Mouse (Mus musculus): ENCODE measurements around the gene Mmp20.

DNA sequence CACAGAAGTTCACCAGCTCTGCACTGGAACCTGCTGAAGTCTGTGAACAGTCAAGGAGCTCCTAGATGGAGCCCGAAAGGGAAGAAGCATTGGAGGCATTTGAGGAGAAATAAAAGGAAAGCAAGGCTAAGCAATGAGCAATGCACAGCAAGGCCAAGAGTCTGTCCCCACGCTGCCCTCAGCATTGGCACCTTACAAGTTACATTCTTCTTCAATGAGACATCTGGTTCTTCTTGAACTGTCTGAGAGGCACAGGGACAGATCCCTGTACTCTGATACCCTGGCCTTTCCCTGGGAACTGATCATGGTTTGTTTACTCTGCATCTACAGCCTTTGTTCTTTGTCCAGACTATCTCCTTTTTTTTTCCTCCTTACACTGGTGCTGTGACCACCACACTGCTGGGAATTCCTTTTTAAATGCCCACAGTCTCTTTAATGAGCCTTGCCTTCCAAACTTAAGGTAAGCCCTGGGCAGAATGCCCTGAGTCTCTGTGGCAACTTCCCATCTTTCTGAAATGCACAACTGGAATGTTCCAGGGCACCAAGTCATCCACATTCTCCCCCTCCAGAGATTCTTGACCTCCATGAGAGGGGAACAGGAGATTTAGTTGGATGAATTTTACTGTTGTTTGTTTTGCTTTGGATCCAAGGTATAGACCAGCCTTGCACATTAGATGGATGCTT is 50.3 kb downstream of the Mmp20 start:
- TF ChIP-seq POLR2A (IDR thresholded peaks at IDR 0.05; ENCODE audit: borderline replicate concordance, extremely low read depth, insufficient read depth, insufficient read length, poor library complexity, severe bottlenecking) (no peak), CTCF (IDR thresholded peaks at IDR 0.05; ENCODE audit: borderline replicate concordance, extremely low read depth, insufficient read depth, insufficient read length) (no peak)
